Mouse (Mus musculus) T-helper 17 cell (primary cell): ENCODE measurements around the gene Kctd15.

Source experiments
- in situ Hi-C, 2 experiments: fragments of 300-600 bp; cut with MboI, MseI; formaldehyde crosslinking; loops; 1 replicate in 1 of 2; 2 replicates in 1 of 2; pipeline ENCODE4 v1.15.1; 2025; ENCODE audit warnings: high pct_unique_total_duplicates in 2 of 2

The Kctd15 gene

GRCm38 (mm10) chr7:34632966-34633742 lies 23.4 kb downstream of the Kctd15 start:
- in situ Hi-C loops = no loop called here

GRCm38 (mm10) chr7:34630211-34631085 lies 26.1 kb downstream of the Kctd15 start:
- in situ Hi-C loops = no loop called here

GRCm38 (mm10) chr7:34629702-34630210 lies 26.8 kb downstream of the Kctd15 start:
- in situ Hi-C loops = no loop called here

- in situ Hi-C loops = no loop called here
Measured at GRCm38 (mm10) chr7:34620411-34620810, 36.1 kb downstream of the Kctd15 start.

- in situ Hi-C loops = no loop called here
Measured at GRCm38 (mm10) chr7:34618141-34618890, 38.2 kb downstream of the Kctd15 start.

- in situ Hi-C loops = no loop called here
Measured at GRCm38 (mm10) chr7:34616275-34616674, 40.3 kb downstream of the Kctd15 start.

- in situ Hi-C loops = no loop called here
Measured at GRCm38 (mm10) chr7:34610445-34610844, 46.1 kb downstream of the Kctd15 start.

GRCm38 (mm10) chr7:34607334-34607970 lies 49.1 kb downstream of the Kctd15 start:
- in situ Hi-C loops = no loop called here

- in situ Hi-C loops = no loop called here
Measured at GRCm38 (mm10) chr7:34606729-34607128, 49.8 kb downstream of the Kctd15 start.

GRCm38 (mm10) chr7:34606051-34606450 lies 50.5 kb downstream of the Kctd15 start:
- in situ Hi-C loops = no loop called here

GRCm38 (mm10) chr7:34598576-34598975 lies 58.0 kb downstream of the Kctd15 start:
- in situ Hi-C loops = no loop called here

GRCm38 (mm10) chr7:34597986-34598385 lies 58.5 kb downstream of the Kctd15 start:
- in situ Hi-C loops = no loop called here

GRCm38 (mm10) chr7:34596531-34597235 lies 59.8 kb downstream of the Kctd15 start:
- in situ Hi-C loops = no loop called here

GRCm38 (mm10) chr7:34595307-34595565 lies 61.3 kb downstream of the Kctd15 start:
- in situ Hi-C loops = no loop called here

- in situ Hi-C loops = no loop called here
Measured at GRCm38 (mm10) chr7:34594501-34595306, 61.8 kb downstream of the Kctd15 start.

GRCm38 (mm10) chr7:34590711-34591110 lies 65.8 kb downstream of the Kctd15 start:
- in situ Hi-C loops = no loop called here
